Mouse (Mus musculus): ENCODE results near the gene Slc17a9. TPM values are rescaled to one million over a fixed set of nuclear protein-coding genes. Genes with fewer than 3 reads are reported as not detected.

The Slc17a9 gene
- polyA plus RNA-seq, 1 experiment from 2014 or later = 0.31 TPM

DNA sequence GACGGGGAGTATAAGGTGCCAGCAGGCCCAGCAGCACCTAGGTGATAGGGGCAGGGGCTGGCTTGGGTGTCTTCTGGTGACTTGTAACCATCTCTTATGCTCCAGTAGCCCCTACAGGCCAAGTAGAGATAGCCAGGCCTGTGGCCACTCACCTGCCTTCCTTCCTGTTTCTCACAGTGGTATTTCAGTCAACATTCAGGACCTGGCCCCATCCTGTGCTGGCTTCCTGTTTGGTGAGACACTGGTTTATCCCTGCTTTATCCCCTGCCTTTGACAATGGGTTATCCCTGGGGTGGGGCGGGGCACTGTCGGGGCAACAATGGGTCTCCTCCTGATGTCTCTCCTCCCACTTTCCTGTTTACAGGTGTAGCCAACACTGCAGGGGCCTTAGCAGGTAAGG is 15.3 kb downstream of the Slc17a9 start:
- no peak for ATAC-seq (ENCODE audit: low FRiP score)
- H3K27me3 ChIP-seq (replicated peaks) = 0 out of 2 replicates have a peak, but pooled peaks cover 3% of the 10 kb centered on the region
- 44% methylated on average over 3 of the region's 3 CpGs for WGBS
- no peak overlapping the region for H3K27ac ChIP-seq (replicated peaks)
- H3K4me1 ChIP-seq = no peaks in the 10 kb centered on the region
- no peak overlapping the region for H3K9ac ChIP-seq (replicated peaks)
- no peak overlapping the region for H3K4me2 ChIP-seq
- H3K36me3 ChIP-seq = no peaks in the 10 kb centered on the region
- no peak overlapping the region for H3K4me3 ChIP-seq (replicated peaks)
- no peaks in the 10 kb centered on the region for H3K9me3 ChIP-seq (replicated peaks)

DNA sequence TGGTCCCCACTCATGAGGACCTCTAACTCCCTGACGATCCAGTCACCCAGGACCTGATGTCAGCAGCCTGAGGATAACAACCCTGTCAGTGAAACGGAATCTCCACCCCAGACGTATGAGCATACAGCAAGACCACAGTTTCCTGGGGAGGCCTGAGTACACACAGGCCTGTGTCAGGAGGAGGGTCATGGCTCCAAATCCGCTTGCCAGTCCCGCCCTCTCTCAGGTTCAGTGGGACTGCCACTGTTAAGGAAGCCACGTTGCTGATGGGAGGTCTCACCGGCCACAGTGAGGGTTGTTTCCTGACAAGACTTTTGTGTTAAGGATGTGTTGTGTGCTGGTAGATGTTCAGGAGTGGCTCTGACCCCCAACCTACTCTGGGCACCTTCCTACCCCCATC is 16.4 kb downstream of the Slc17a9 start:
- H3K27ac ChIP-seq (replicated peaks) = no peak overlapping the region
- peaks cover 7% of the 10 kb centered on the region for H3K4me1 ChIP-seq
- H3K9me3 ChIP-seq (replicated peaks) = no peaks in the 10 kb centered on the region
- H3K9ac ChIP-seq (replicated peaks) = no peak overlapping the region
- H3K27me3 ChIP-seq (replicated peaks) = peaks cover 3% of the 10 kb centered on the region; the same call in 1 of the 2 replicates
- H3K4me2 ChIP-seq = no peak overlapping the region
- ATAC-seq (ENCODE audit: low FRiP score) = no peak
- H3K36me3 ChIP-seq = no peaks in the 10 kb centered on the region
- H3K4me3 ChIP-seq (replicated peaks) = no peak overlapping the region
- WGBS = 75% methylated on average over 7 of the region's 7 CpGs

DNA sequence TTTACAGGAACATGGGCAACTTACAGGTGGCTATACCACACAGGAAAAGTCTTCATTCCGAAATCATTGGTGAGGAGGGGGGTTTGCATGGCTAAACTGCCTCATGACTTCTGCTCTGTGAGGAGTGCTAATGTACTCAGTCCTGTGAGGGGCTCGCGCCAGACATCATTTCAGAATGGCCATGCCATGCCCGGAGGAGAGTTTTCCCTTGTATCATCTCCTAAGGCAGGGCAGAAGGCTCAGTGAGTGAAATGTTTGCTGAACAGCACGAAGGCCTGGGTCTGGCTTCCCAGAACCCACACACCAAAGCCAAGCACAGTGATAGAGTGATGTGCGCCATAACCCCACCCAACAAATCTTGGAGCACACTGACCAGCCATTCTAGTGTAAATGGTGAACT is 17.8 kb downstream of the Slc17a9 start:
- Histone ChIP-seq H3K9ac (replicated peaks) (no peak overlapping the region), H3K4me2 (no peak overlapping the region), H3K27me3 (replicated peaks) (peaks cover 3% of the 10 kb centered on the region; the same call in 1 of the 2 replicates), H3K9me3 (replicated peaks) (no peaks in the 10 kb centered on the region), H3K36me3 (no peaks in the 10 kb centered on the region), H3K4me3 (replicated peaks) (no peak overlapping the region), H3K4me1 (peaks cover 14% of the 10 kb centered on the region), H3K27ac (replicated peaks) (no peak overlapping the region)
- WGBS = 91% methylated on average over 6 of the region's 6 CpGs
- no peak for ATAC-seq (ENCODE audit: low FRiP score)

DNA sequence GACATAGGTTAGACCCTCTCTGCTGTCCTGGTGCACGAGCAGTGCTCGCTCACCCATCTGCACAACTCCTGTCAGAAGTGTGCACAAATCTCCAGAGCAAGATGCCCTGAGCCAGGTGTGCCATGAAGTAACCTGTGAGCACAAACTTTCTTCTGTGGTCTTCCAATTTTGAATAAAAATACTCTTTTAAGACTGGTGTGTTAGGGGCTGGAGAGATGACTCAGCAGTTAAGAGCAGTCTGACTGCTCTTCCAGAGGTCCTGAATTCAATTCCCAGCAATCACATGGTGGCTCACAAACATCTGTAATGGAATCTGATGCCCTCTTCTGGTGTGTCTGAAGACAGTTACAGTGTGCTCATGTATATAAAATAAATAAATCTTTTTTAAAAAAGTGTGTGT is 18.3 kb downstream of the Slc17a9 start:
- Histone ChIP-seq H3K4me3 (replicated peaks) (no peak overlapping the region), H3K9ac (replicated peaks) (no peak overlapping the region), H3K27me3 (replicated peaks) (peaks cover 3% of the 10 kb centered on the region; the same call in 1 of the 2 replicates), H3K4me2 (no peak overlapping the region), H3K4me1 (peaks cover 14% of the 10 kb centered on the region), H3K9me3 (replicated peaks) (no peaks in the 10 kb centered on the region), H3K27ac (replicated peaks) (no peak overlapping the region), H3K36me3 (no peaks in the 10 kb centered on the region)
- 96% methylated on average over 2 of the region's 2 CpGs for WGBS
- ATAC-seq (ENCODE audit: low FRiP score) = no peak

DNA sequence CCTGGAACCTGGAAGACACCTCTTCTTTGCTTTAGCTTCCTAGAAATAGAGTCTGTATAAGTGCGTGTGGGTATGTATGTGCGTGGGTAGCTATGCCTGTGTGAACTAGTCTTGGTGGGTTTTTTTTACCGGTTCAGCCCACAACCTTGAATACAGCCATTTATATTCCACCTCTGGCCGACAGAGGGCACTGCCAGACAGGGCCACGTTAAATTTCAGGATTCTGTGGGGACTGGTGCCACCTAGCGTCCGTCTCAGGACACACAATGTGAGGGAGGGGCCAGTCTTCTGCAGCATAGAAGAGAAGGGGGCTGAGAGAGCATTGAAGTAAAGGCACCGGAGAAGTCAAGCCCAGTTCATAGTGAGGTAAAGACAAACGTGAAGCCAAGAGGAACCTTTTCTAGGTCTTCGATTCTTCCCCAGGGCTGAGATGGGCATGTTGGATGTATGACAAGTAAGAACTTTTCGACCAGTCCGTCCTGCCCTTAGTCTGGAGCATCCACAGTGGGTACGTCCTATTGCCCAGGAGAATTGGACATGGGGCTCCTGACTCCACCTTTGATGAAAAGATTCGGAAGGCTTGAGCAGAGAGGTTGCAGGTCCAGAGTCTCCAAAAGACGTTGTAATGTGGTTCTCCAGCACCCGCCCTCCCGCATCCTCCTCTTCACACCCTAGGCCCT is 20.3 kb downstream of the Slc17a9 start:
- no peaks in the 10 kb centered on the region for H3K36me3 ChIP-seq
- H3K4me3 ChIP-seq (replicated peaks) = no peak overlapping the region
- no peaks in the 10 kb centered on the region for H3K9me3 ChIP-seq (replicated peaks)
- WGBS = 36% methylated on average over 17 of the region's 17 CpGs
- H3K4me1 ChIP-seq = peaks cover 14% of the 10 kb centered on the region
- no peak overlapping the region for H3K27ac ChIP-seq (replicated peaks)
- no peak overlapping the region for H3K4me2 ChIP-seq
- peaks cover 15% of the 10 kb centered on the region; the same call in 1 of the 2 replicates for H3K27me3 ChIP-seq (replicated peaks)
- peak; percentile 72; the same call in 1 of the 2 replicates for ATAC-seq (ENCODE audit: low FRiP score)
- H3K9ac ChIP-seq (replicated peaks) = no peak overlapping the region

DNA sequence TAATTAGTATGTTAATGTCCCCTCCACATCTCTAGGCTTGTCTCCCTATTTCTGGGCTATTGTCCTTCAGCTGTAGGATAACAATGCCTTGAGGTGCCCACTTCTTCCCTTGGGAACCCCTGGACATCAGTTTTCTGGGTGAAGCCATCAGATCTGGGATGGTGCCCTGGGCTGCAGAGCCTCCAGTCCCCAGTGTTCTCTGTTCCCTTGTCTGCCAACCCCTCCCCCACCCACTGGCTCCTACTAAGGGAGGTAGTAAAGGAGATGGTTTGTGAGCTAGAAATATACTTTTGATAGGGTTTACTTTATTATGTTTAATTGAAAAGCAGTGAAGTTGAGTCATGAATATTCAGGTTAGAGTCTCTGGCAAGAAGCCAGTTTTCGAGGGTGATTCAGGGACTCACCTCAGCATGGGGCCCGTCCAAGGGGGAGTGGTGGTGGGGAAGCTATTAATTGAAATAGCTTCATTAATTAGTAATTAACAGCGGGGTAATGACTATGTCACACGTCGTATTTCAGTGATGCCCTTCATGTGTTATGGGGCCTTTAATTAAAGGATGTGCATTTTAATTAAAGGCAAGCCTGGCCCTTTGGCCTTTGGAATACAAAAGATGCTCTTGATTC is 21.6 kb downstream of the Slc17a9 start:
- H3K9me3 ChIP-seq (replicated peaks) = no peaks in the 10 kb centered on the region
- H3K4me1 ChIP-seq = peaks cover 14% of the 10 kb centered on the region
- 0 out of 2 replicates have a peak overlapping the region, but pooled peaks have one; percentile 13 for H3K27ac ChIP-seq (replicated peaks)
- no peak for ATAC-seq (ENCODE audit: low FRiP score)
- H3K9ac ChIP-seq (replicated peaks) = no peak overlapping the region
- no peak overlapping the region for H3K4me2 ChIP-seq
- no peak overlapping the region for H3K4me3 ChIP-seq (replicated peaks)
- no peaks in the 10 kb centered on the region for H3K36me3 ChIP-seq
- 15% methylated on average over 5 of the region's 5 CpGs for WGBS
- H3K27me3 ChIP-seq (replicated peaks) = peaks cover 15% of the 10 kb centered on the region; the same call in 1 of the 2 replicates

DNA sequence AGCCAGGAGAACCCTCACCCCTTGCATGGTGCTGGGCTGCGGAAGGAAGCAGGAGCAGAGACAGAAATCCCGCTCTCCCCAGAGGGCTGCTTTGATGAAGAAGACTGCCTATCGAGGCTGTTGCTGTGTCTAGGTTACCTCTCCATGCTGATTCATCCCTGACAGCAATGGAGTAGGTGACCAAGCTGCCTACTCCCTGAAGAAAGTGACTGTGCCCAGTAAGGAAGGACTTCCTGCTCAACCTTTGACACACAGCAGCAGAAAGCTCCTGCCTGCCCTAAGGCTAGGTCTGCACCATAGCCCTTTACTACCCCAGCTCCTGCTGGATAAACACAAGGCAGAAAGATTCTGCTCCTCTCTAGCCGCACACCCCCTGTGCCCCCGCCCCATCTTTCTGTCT is 23.8 kb downstream of the Slc17a9 start:
- 59% methylated on average over 5 of the region's 5 CpGs for WGBS
- no peaks in the 10 kb centered on the region for H3K36me3 ChIP-seq
- H3K4me2 ChIP-seq = no peak overlapping the region
- no peak for ATAC-seq (ENCODE audit: low FRiP score)
- no peak overlapping the region for H3K9ac ChIP-seq (replicated peaks)
- H3K9me3 ChIP-seq (replicated peaks) = no peaks in the 10 kb centered on the region
- peaks cover 26% of the 10 kb centered on the region for H3K27me3 ChIP-seq (replicated peaks)
- no peak overlapping the region for H3K27ac ChIP-seq (replicated peaks)
- no peak overlapping the region for H3K4me3 ChIP-seq (replicated peaks)
- peaks cover 14% of the 10 kb centered on the region for H3K4me1 ChIP-seq

DNA sequence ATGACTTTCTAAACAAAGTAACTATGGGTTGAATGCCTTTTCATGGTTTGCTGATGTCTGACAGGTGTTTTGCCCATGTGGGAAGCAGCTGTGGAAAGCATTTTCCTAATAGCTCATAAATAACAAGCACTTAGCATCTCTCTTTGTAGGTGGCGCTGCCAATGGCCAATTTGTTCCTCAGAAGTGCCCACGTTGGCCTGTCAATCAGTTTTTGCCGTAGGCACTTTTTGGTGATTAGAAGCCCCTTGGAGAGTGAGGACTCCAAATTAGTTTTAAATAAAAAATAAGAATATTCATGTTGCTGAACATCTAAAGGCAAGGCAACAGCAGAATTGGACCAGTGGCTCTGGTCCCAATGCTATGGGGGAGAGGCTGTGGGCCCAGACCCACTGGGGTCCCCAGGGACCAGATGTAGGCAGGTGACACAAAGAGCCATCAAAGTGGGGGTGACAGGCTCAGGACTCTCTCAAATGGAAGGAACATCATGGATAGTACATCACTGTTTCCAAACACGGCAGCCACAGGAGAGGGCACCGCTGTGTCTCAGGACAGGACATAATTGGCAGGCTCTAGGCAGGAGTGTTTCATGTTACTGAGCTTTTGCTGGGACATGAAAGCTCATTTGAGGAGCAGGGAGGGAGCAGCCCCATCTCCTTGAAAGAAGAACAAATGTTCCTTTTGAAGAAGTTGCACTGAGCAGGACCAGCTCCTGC is 30.1 kb downstream of the Slc17a9 start:
- Histone ChIP-seq H3K9ac (replicated peaks) (no peak overlapping the region), H3K9me3 (replicated peaks) (no peaks in the 10 kb centered on the region), H3K36me3 (no peaks in the 10 kb centered on the region), H3K27ac (replicated peaks) (no peak overlapping the region), H3K4me1 (peaks cover 7% of the 10 kb centered on the region), H3K4me3 (replicated peaks) (no peak overlapping the region), H3K4me2 (no peak overlapping the region), H3K27me3 (replicated peaks) (peaks cover 23% of the 10 kb centered on the region)
- no peak for ATAC-seq (ENCODE audit: low FRiP score)
- WGBS = 37% methylated on average over 5 of the region's 5 CpGs

DNA sequence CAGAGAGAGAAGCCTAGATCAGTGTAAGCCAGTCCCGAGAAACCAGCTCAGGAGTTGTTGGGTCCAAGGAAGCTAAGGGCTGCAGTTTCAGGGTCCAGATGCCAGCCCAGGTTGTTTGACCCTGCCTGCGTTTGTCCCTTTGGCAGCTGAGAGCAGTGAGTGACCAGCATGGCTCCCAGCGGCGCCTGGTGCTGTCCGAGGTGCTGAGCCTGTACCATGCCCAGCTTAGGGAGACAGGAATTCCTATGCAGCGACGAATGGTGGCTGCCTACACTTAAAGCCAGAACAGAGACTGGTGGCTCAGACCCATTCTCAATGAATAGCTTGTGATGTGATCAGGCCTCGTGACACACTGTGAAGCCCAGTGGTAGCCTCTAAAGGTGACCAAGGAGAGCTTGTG is 30.8 kb downstream of the Slc17a9 start:
- WGBS = 10% methylated on average over 8 of the region's 8 CpGs
- H3K9me3 ChIP-seq (replicated peaks) = no peaks in the 10 kb centered on the region
- no peak overlapping the region for H3K27ac ChIP-seq (replicated peaks)
- no peaks in the 10 kb centered on the region for H3K36me3 ChIP-seq
- H3K4me2 ChIP-seq = no peak overlapping the region
- peaks cover 7% of the 10 kb centered on the region for H3K4me1 ChIP-seq
- no peak for ATAC-seq (ENCODE audit: low FRiP score)
- peaks cover 23% of the 10 kb centered on the region for H3K27me3 ChIP-seq (replicated peaks)
- no peak overlapping the region for H3K4me3 ChIP-seq (replicated peaks)
- H3K9ac ChIP-seq (replicated peaks) = no peak overlapping the region

DNA sequence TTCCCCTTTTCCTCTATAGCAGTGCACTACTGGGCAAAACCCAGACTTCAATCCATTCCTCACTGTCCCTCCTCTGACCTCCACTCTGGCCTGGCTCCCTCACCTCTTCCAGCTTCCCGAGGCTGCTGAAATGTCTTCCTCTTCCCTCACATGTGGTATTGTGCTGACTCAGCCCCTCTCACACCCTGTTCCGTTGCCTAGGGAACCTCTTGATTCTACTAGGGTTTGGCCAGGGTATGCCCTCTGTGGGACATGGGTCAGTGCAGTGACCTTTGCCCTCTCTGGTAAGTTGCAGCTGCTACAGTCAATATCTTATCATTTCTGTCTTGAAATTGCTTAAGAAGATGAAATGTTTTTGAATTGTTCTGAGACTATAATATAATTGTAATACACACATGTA is 31.7 kb downstream of the Slc17a9 start:
- 22% methylated on average over 2 of the region's 2 CpGs for WGBS
- H3K4me1 ChIP-seq = peaks cover 7% of the 10 kb centered on the region
- no peak overlapping the region for H3K27ac ChIP-seq (replicated peaks)
- H3K9ac ChIP-seq (replicated peaks) = no peak overlapping the region
- no peak for ATAC-seq (ENCODE audit: low FRiP score)
- H3K4me2 ChIP-seq = no peak overlapping the region
- peaks cover 23% of the 10 kb centered on the region for H3K27me3 ChIP-seq (replicated peaks)
- no peaks in the 10 kb centered on the region for H3K9me3 ChIP-seq (replicated peaks)
- H3K36me3 ChIP-seq = no peaks in the 10 kb centered on the region
- no peak overlapping the region for H3K4me3 ChIP-seq (replicated peaks)

DNA sequence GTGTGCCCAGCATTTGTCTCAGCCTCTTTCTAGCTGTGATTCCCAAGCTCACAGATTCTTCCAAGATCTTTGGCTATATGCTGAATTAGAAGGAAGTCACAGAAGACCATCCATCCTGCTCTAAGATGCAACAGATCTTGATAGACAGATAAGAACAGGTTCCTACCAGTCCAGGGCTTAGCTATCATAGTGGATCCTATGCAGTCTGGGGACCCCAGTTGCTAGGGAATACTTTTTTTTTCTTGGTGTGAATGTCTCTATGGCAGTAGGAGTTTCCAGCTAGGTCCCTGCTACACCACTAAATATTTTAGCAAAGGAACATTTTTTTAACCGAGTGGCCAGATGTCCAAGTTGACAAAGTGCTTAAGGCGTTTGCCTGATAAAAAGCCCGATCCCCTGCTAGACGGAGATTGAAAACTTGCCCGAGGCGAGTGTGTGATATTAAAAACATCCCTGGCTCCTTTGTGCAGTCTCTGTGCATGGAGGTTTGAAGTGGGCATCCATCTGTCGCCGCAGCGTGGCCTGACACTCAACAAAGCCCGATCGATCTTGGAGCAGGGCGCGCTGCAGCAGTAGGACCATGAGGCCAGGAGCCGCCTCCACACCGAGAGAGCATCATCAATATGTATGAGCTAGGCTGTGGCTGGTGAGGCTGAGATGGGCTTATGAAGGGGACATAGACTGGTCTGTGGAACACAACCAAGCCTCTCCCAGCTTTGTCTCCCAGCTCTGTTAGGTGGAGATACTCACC is 33.6 kb downstream of the Slc17a9 start:
- ATAC-seq (ENCODE audit: low FRiP score) = peak; percentile 61; the same call in 1 of the 2 replicates
- H3K9ac ChIP-seq (replicated peaks) = no peak overlapping the region

More for the DNA sequence above, 33.6 kb downstream of the Slc17a9 start:
- H3K4me3 ChIP-seq (replicated peaks) = no peak overlapping the region
- no peak overlapping the region for H3K4me2 ChIP-seq
- H3K4me1 ChIP-seq = peaks cover 7% of the 10 kb centered on the region
- WGBS = 19% methylated on average over 15 of the region's 15 CpGs
- H3K27me3 ChIP-seq (replicated peaks) = peaks cover 11% of the 10 kb centered on the region; the same call in 1 of the 2 replicates
- no peaks in the 10 kb centered on the region for H3K36me3 ChIP-seq
- no peaks in the 10 kb centered on the region for H3K9me3 ChIP-seq (replicated peaks)
- 0 out of 2 replicates have a peak overlapping the region, but pooled peaks have one; percentile 24 for H3K27ac ChIP-seq (replicated peaks)

All from neural tube, embryonic 15.5 days (tissue).